Mouse (Mus musculus): ENCODE results near the gene Wdr20. TPM values are rescaled to one million over a fixed set of nuclear protein-coding genes. Genes with fewer than 3 reads are reported as not detected.

Gene Wdr20
- polyA plus RNA-seq (2014; fragmentation: Illumina TruSeq; extraction: RNeasy Lipid Tissue Mini Kit (QIAGEN cat#74804); ENCODE audit: low read depth, low replicate concordance) = 20.9 TPM

GRCm38 (mm10) chr12:110737170-110738157 is at the start of gene Wdr20:
Gene Wdr20, plus strand, starts transcription at chr12:110737944.

GRCm38 (mm10) chr12:110702556-110702955 is 35.2 kb upstream of the Wdr20 start, which contains the start of gene Hsp90aa1:
Gene Hsp90aa1, minus strand, starts transcription at chr12:110702728.

GRCm38 (mm10) chr12:110840348-110841198 is 102.8 kb downstream of the Wdr20 start, which contains the start of gene Mok:
Gene Mok, minus strand, starts transcription at chr12:110840939.

GRCm38 (mm10) chr12:110850010-110850928 is 112.5 kb downstream of the Wdr20 start, which contains the start of gene Zfp839:
Gene Zfp839, plus strand, starts transcription at chr12:110850253.

Other genes starting within 250 kb of the Wdr20 start
- 107 TPM for gene Dync1h1, start 136.5 kb upstream of the Wdr20 start, polyA plus RNA-seq (2014; fragmentation: Illumina TruSeq; extraction: RNeasy Lipid Tissue Mini Kit (QIAGEN cat#74804); ENCODE audit: low read depth, low replicate concordance)
- gene 1700001K19Rik, start 55.3 kb upstream of the Wdr20 start, polyA plus RNA-seq (2014; fragmentation: Illumina TruSeq; extraction: RNeasy Lipid Tissue Mini Kit (QIAGEN cat#74804); ENCODE audit: low read depth, low replicate concordance) = not detected
- gene Hsp90aa1, start 35.2 kb upstream of the Wdr20 start, polyA plus RNA-seq (2014; fragmentation: Illumina TruSeq; extraction: RNeasy Lipid Tissue Mini Kit (QIAGEN cat#74804); ENCODE audit: low read depth, low replicate concordance) = 170 TPM
- gene Mok, start 103.0 kb downstream of the Wdr20 start, polyA plus RNA-seq (2014; fragmentation: Illumina TruSeq; extraction: RNeasy Lipid Tissue Mini Kit (QIAGEN cat#74804); ENCODE audit: low read depth, low replicate concordance) = 0.68 TPM
- 7.3 TPM for gene Zfp839, start 112.3 kb downstream of the Wdr20 start, polyA plus RNA-seq (2014; fragmentation: Illumina TruSeq; extraction: RNeasy Lipid Tissue Mini Kit (QIAGEN cat#74804); ENCODE audit: low read depth, low replicate concordance)
- gene Cinp, start 151.2 kb downstream of the Wdr20 start, polyA plus RNA-seq (2014; fragmentation: Illumina TruSeq; extraction: RNeasy Lipid Tissue Mini Kit (QIAGEN cat#74804); ENCODE audit: low read depth, low replicate concordance) = 29.1 TPM
- 4.5 TPM for gene Tecpr2, start 151.3 kb downstream of the Wdr20 start, polyA plus RNA-seq (2014; fragmentation: Illumina TruSeq; extraction: RNeasy Lipid Tissue Mini Kit (QIAGEN cat#74804); ENCODE audit: low read depth, low replicate concordance)
- gene Ankrd9, start 241.1 kb downstream of the Wdr20 start, polyA plus RNA-seq (2014; fragmentation: Illumina TruSeq; extraction: RNeasy Lipid Tissue Mini Kit (QIAGEN cat#74804); ENCODE audit: low read depth, low replicate concordance) = 38.1 TPM